Mouse (Mus musculus) cerebellum, postnatal 14 days (tissue): ENCODE data around the gene H2al1h.
"Not testable (repeated sequence)": the region's sequence is repeated elsewhere in the genome, so short reads cannot be mapped to it uniquely, and the experiment has no call there.

Source experiments
- DNase-seq, 2 experiments: peaks; one replicate each; pipeline ENCODE4 v3.0.0; 2021; ENCODE audit warnings: mixed read lengths in 2 of 2

The H2al1h gene

DNA sequence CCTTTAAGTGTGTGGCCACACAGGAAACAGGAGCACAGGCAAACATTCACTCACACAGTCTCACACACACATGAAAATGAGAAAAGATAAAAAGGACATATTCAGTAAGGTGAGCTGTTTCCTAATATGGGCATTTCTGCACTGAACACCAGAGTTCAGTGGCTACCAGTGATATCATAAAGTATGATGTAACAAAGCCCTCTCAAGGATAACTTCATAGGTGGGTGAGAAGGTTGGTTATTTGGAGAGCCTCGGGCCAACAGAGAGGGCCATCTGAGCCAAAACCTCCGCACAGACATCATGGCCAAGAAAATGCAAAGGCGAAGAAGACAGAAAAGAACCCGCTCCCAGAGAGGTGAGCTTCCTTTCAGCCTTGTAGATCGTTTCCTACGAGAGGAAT, at the start of gene H2al1h:
Gene H2al1h (plus strand): TSS at position 301 of the 400 bp plus-strand sequence.
- not testable (repeated sequence) for DNase-seq

DNA sequence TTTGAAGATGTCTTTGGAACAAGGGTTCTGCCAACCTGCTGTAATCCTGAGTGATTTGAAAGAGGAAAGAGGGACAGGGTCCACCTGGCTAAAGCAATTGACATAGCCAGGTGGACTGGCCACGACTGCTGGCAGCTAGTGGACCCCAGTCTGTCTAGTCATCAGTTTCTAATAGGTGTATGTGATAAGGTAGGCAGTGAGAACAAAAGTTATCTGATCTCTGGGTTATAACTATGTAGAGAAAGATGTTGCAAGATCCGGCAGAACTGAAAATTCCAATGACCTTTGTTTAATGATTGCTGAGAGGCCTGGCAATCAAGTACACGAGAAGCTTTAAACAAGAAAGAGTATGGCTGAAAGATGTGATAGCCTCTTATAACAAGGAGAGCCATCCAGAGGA, 48.1 kb upstream of the H2al1h start:
- no peak for DNase-seq

DNA sequence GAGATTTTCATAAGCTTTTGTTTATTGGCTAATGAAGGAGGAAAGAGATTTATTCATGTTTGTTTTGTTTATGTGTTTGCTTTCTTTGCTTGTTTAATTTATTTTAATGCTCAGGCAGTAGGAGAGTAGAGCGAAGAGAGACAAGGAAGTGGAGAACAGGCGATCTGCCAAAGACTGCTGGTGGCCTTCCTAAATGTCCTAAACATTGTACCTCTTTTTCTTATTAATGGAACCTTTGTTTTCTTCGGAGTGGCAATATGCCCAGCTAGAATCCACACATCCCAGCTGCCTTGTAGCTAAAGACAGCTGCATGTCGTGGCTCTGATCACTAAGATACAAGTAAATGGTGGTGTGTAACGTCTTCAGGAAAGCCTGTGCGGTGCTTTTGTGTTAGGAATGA, 44.2 kb upstream of the H2al1h start:
- DNase-seq: no peak

GRCm38 (mm10) chrX:11280741-11281140, 40.6 kb upstream of the H2al1h start:
- DNase-seq: no peak

- DNase-seq: peak; percentile 3 to 19
Measured at GRCm38 (mm10) chrX:11288306-11288882, 32.9 kb upstream of the H2al1h start.

- DNase-seq: no peak
Measured at GRCm38 (mm10) chrX:11289244-11289643, 32.0 kb upstream of the H2al1h start.

DNA sequence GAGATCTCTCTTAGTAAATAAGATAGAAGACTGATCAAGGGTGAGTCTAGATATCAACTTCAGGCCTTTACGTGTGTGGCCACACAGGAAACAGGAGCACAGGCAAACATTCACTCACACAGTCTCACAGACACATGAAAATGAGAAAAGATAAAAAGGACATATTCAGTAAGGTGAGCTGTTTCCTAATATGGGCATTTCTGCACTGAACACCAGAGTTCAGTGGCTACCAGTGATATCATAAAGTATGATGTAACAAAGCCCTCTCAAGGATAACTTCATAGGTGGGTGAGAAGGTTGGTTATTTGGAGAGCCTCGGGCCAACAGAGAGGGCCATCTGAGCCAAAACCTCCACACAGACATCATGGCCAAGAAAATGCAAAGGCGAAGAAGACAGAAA, 22.3 kb upstream of the H2al1h start, which contains the start of gene H2al1a:
Gene H2al1a (plus strand): TSS at position 301 of the 400 bp plus-strand sequence.
- DNase-seq: not testable (repeated sequence)

DNA sequence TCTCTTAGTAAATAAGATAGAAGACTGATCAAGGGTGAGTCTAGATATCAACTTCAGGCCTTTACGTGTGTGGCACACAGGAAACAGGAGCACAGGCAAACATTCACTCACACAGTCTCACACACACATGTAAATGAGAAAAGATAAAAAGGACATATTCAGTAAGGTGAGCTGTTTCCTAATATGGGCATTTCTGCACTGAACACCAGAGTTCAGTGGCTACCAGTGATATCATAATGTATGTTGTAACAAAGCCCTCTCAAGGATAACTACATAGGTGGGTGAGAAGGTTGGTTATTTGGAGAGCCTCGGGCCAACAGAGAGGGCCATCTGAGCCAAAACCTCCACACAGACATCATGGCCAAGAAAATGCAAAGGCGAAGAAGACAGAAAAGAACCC, 19.2 kb upstream of the H2al1h start, which contains the start of gene H2al1b:
Gene H2al1b (plus strand): TSS at position 301 of the 400 bp plus-strand sequence.
- DNase-seq: not testable (repeated sequence)

GRCm38 (mm10) chrX:11305355-11305754, 15.9 kb upstream of the H2al1h start, which contains the start of gene H2al1c:
Gene H2al1c, plus strand, starts transcription at chrX:11305655.
- DNase-seq: not testable (repeated sequence)

GRCm38 (mm10) chrX:11308524-11308923, 12.8 kb upstream of the H2al1h start, which contains the start of gene H2al1d:
Gene H2al1d, plus strand, starts transcription at chrX:11308824.
- DNase-seq: not testable (repeated sequence)

DNA sequence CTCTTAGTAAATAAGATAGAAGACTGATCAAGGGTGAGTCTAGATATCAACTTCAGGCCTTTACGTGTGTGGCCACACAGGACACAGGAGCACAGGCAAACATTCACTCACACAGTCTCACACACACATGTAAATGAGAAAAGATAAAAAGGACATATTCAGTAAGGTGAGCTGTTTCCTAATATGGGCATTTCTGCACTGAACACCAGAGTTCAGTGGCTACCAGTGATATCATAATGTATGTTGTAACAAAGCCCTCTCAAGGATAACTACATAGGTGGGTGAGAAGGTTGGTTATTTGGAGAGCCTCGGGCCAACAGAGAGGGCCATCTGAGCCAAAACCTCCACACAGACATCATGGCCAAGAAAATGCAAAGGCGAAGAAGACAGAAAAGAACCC, 9.7 kb upstream of the H2al1h start, which contains the start of gene H2al1e:
Gene H2al1e (plus strand): TSS at position 301 of the 400 bp plus-strand sequence.
- not testable (repeated sequence) for DNase-seq

GRCm38 (mm10) chrX:11314858-11315257, 6.4 kb upstream of the H2al1h start, which contains the start of gene H2al1f:
Gene H2al1f, plus strand, starts transcription at chrX:11315158.
- not testable (repeated sequence) for DNase-seq

DNA sequence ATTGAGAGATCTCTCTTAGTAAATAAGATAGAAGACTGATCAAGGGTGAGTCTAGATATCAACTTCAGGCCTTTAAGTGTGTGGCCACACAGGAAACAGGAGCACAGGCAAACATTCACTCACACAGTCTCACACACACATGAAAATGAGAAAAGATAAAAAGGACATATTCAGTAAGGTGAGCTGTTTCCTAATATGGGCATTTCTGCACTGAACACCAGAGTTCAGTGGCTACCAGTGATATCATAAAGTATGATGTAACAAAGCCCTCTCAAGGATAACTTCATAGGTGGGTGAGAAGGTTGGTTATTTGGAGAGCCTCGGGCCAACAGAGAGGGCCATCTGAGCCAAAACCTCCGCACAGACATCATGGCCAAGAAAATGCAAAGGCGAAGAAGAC, 3.3 kb upstream of the H2al1h start, which contains the start of gene H2al1g:
Gene H2al1g (plus strand): TSS at position 301 of the 400 bp plus-strand sequence.
- not testable (repeated sequence) for DNase-seq

DNA sequence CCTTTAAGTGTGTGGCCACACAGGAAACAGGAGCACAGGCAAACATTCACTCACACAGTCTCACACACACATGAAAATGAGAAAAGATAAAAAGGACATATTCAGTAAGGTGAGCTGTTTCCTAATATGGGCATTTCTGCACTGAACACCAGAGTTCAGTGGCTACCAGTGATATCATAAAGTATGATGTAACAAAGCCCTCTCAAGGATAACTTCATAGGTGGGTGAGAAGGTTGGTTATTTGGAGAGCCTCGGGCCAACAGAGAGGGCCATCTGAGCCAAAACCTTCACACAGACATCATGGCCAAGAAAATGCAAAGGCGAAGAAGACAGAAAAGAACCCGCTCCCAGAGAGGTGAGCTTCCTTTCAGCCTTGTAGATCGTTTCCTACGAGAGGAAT, 3.1 kb downstream of the H2al1h start, which contains the start of gene H2al1i:
Gene H2al1i (plus strand): TSS at position 301 of the 400 bp plus-strand sequence.
- DNase-seq: not testable (repeated sequence)

DNA sequence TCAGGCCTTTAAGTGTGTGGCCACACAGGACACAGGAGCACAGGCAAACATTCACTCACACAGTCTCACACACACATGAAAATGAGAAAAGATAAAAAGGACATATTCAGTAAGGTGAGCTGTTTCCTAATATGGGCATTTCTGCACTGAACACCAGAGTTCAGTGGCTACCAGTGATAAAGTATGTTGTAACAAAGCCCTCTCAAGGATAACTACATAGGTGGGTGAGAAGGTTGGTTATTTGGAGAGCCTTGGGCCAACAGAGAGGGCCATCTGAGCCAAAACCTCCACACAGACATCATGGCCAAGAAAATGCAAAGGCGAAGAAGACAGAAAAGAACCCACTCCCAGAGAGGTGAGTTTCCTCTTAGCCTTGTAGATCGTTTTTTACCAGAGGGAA, 6.2 kb downstream of the H2al1h start, which contains the start of gene H2al1j:
Gene H2al1j (plus strand): TSS at position 301 of the 400 bp plus-strand sequence.
- DNase-seq: not testable (repeated sequence)

DNA sequence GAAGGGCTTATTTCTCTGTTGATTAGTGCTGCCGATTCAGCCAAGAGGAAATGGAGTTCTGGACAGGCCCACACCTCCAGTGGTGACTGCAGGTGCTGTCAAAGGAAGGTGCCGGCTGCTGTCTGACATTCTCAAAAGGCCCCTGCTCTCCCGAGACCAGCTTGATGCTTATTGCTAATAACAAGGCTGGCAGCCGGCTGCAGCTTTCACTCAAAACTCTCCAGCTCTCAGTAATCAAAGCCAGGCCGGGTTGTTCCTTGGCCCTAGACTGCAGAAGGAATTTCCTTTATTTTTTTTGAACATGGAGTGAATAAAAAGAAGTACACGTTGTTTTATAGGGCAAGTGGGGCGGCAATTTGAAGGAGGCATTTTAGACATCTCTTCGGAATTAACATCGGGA, 24.5 kb downstream of the H2al1h start:
- peak; percentile 27 to 35 for DNase-seq

DNA sequence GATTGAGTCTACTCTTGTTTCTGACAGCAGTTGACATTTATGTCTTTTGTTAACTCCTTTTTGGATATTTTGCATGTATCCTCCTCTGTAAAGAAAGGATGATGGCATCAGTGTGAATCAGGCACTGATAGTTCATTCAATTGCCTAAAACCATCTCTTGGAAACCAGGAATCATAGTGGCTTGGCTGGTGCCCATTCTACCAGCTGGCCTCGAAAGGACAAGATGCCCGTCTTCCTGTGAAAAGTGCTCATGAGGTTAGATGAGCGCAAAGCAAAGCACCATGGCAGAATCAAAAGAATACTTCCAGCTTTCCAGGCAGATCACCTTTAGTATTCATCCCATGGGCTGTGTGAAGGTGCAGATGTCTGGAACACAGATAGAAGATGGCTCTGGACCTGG, 25.5 kb downstream of the H2al1h start:
- DNase-seq: peak; percentile 32 to 57

- DNase-seq: no peak
Measured at GRCm38 (mm10) chrX:11360823-11361222, 39.5 kb downstream of the H2al1h start.

GRCm38 (mm10) chrX:11361261-11361660, 40.0 kb downstream of the H2al1h start:
- DNase-seq: no peak

DNA sequence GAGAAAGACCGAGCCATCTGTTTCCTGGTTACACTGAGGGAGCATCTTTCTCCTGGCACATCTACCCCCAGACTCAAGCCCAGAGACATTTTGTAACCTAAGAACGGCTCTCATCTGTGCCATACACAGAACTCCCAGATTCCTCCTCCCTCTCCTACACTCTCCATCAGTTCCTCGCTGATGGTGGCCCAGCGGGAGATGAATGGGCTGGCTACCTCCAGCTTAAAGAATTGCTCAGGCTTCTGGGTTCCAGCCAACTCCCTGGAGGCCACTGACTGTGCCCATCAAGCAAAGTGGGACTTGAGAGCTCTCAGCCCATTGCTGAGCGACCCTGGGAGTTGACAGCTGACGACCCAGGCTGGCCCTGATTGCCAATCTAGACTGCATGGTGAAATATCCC, 42.6 kb downstream of the H2al1h start:
- DNase-seq: peak; percentile 71 to 74

DNA sequence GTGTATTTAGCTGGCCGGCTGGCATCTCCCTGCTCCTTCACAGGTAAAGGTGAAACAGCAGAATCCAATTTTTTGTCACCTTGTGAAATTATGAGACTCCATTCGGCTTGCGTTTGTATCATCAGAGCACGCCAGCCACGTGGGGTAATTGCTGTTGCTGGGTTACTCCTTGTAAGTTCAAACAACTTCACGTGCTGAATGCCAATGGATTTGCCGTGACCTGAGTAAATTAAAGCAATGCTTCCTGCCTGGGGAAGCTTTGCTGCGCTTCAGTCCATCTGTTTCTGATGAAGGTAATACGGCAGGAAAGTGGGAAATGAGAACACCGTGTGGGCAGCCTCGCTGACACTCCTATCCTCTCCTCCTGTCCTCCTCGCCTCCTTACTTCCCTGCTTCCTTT, 43.9 kb downstream of the H2al1h start:
- DNase-seq: no peak
